Mouse (Mus musculus) limb, embryonic 14.5 days (tissue): ENCODE measurements around the gene Sbf1. TPM values are rescaled to one million over a fixed set of nuclear protein-coding genes. Genes with fewer than 3 reads are reported as not detected.

Experiments
- ATAC-seq: fragments of 200-750 bp; cut with Nextera tagmentation; 2 replicates; pipeline ENCODE4 v1.8.0; 2017; ENCODE audit warnings: low read depth, moderate number of reproducible peaks, moderate TSS enrichment; ENCODE audit not compliant: low FRiP score
- DNase-seq: peaks from one replicate; pipeline ENCODE4 v3.0.0-alpha.2; 2015; ENCODE audit warnings: low spot score
- H3K27ac ChIP-seq: fragments of 300-500 bp; sonication (generic); replicated peaks from 2 replicates; pipeline ENCODE4 v1.5.1; 2014; ENCODE audit warnings: low read depth, mild to moderate bottlenecking, low read length, moderate library complexity, mixed read lengths
- H3K27me3 ChIP-seq: fragments of 300-500 bp; sonication (generic); 2 replicates; pipeline ENCODE4 v1.6.1; 2014; ENCODE audit warnings: low read length, mixed read lengths; ENCODE audit not compliant: control insufficient read depth, insufficient read depth
- H3K36me3 ChIP-seq: fragments of 300-500 bp; sonication (generic); 2 replicates; pipeline ENCODE4 v1.6.1; 2014; ENCODE audit warnings: mild to moderate bottlenecking, low read length, moderate library complexity, mixed read lengths; ENCODE audit not compliant: control insufficient read depth, insufficient read depth
- H3K4me1 ChIP-seq: fragments of 300-500 bp; sonication (generic); 2 replicates; pipeline ENCODE4 v1.6.1; 2014; ENCODE audit warnings: antibody characterized with exemption, low read length, mixed read lengths; ENCODE audit not compliant: control insufficient read depth, insufficient read depth
- H3K4me2 ChIP-seq: fragments of 300-500 bp; sonication (generic); replicated peaks from 2 replicates; pipeline ENCODE4 v1.6.1; 2014; ENCODE audit warnings: low read depth, mild to moderate bottlenecking, low read length, moderate library complexity; ENCODE audit not compliant: severe bottlenecking
- H3K4me3 ChIP-seq: fragments of 300-500 bp; sonication (generic); replicated peaks from 2 replicates; pipeline ENCODE4 v1.5.1; 2014; ENCODE audit warnings: low read length
- H3K9ac ChIP-seq: fragments of 300-500 bp; sonication (generic); 2 replicates; pipeline ENCODE4 v1.6.1; 2014; ENCODE audit warnings: mild to moderate bottlenecking, low read depth, low read length, moderate library complexity; ENCODE audit not compliant: severe bottlenecking
- H3K9me3 ChIP-seq: fragments of 300-500 bp; sonication (generic); 2 replicates; pipeline ENCODE4 v1.6.1; 2016; ENCODE audit warnings: low read length; ENCODE audit not compliant: control insufficient read depth
- POLR2A ChIP-seq: fragments of 200-500 bp; IDR thresholded peaks from 2 replicates; pipeline ENCODE4 v1.8.0; 2012; ENCODE audit warnings: inconsistent platforms, mild to moderate bottlenecking, moderate library complexity, borderline replicate concordance; ENCODE audit not compliant: insufficient read depth, insufficient read length; ENCODE audit errors: extremely low read depth
- WGBS: fragments of 180-500 bp; shearing (Covaris S2); extraction: QIAGEN DNeasy Blood & Tissue Kit; methylation state at CpG from one replicate; pipeline ENCODE4 v1.1.7; 2014; 5-methylcytosine and 5-hydroxymethylcytosine counted together
- polyA plus RNA-seq, 2 experiments: library from polyadenylated mRNA; depleted of rRNA in 1 of 2; stranded (reverse) in 1 of 2; unstranded in 1 of 2; fragments of >200 nt; fragmentation: Nextera tagmentation in 1 of 2; extraction: Ambion mirVana in 1 of 2; gene quantifications; 2 replicates each; pipeline versions ENCODE4 v1.2.1 to v1.2.3; 2012 to 2014

Sbf1 gene
- polyA plus RNA-seq, 2 experiments: 65.1 to 154 TPM

- 92% methylated on average over 3 of the region's 3 CpGs for WGBS
- DNase-seq: no peak
- H3K9ac ChIP-seq: no peak overlapping the region
- ATAC-seq: no peak
- no peak for TF ChIP-seq POLR2A
- no peak overlapping the region for H3K4me2 ChIP-seq
- H3K36me3 ChIP-seq: no peaks in the 10 kb centered on the region
- no peaks in the 10 kb centered on the region for H3K4me1 ChIP-seq
- H3K4me3 ChIP-seq: no peak overlapping the region
- no peaks in the 10 kb centered on the region for H3K9me3 ChIP-seq
- H3K27ac ChIP-seq: no peak overlapping the region
- H3K27me3 ChIP-seq: no peaks in the 10 kb centered on the region
These were observed 28.2 kb upstream of the Sbf1 start for GRCm38 (mm10) chr15:89343325-89343724.

DNA sequence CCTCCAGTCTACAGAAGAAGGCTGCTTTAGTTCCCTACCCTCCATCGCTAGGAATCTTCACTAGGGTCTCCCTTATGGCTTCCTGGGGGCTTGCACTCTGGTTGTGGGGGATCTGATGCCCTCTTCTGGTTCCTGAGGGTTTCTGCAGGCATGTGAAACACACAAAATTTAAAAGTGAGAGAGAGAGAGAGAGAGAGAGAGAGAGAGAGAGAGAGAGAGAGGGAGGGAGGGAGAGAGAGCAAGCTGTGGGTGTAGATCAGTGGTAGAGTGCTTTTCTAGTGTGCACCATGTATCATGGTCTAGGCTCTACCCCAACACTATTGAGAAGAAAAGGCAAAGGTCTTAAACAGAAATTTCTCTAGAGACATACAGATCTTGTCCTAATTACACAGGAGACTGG lies 26.6 kb upstream of the Sbf1 start:
- Histone ChIP-seq H3K36me3 (no peaks in the 10 kb centered on the region), H3K4me2 (no peak overlapping the region), H3K4me3 (no peak overlapping the region), H3K9ac (no peak overlapping the region), H3K9me3 (no peaks in the 10 kb centered on the region), H3K27me3 (no peaks in the 10 kb centered on the region), H3K27ac (no peak overlapping the region), H3K4me1 (no peaks in the 10 kb centered on the region)
- ATAC-seq: no peak
- 42% methylated on average over 1 of the region's 1 CpGs for WGBS
- TF ChIP-seq POLR2A: no peak
- no peak for DNase-seq

GRCm38 (mm10) chr15:89340136-89340535 lies 25.0 kb upstream of the Sbf1 start:
- Histone ChIP-seq H3K27me3 (no peaks in the 10 kb centered on the region), H3K9ac (no peak overlapping the region), H3K4me2 (no peak overlapping the region), H3K4me1 (no peaks in the 10 kb centered on the region), H3K4me3 (no peak overlapping the region), H3K9me3 (no peaks in the 10 kb centered on the region), H3K27ac (no peak overlapping the region), H3K36me3 (no peaks in the 10 kb centered on the region)
- DNase-seq (no peak), ATAC-seq (no peak)
- WGBS: 72% methylated on average over 3 of the region's 3 CpGs
- no peak for TF ChIP-seq POLR2A

GRCm38 (mm10) chr15:89339696-89340095 lies 24.6 kb upstream of the Sbf1 start:
- ATAC-seq (no peak), DNase-seq (no peak)
- no peaks in the 10 kb centered on the region for H3K9me3 ChIP-seq
- no peak overlapping the region for H3K9ac ChIP-seq
- TF ChIP-seq POLR2A: no peak
- no peak overlapping the region for H3K4me2 ChIP-seq
- no peak overlapping the region for H3K4me3 ChIP-seq
- H3K4me1 ChIP-seq: no peaks in the 10 kb centered on the region
- 91% methylated on average over 2 of the region's 2 CpGs for WGBS
- no peaks in the 10 kb centered on the region for H3K36me3 ChIP-seq
- H3K27me3 ChIP-seq: no peaks in the 10 kb centered on the region
- no peak overlapping the region for H3K27ac ChIP-seq

- H3K27ac ChIP-seq: no peak overlapping the region
- H3K9me3 ChIP-seq: no peaks in the 10 kb centered on the region
- no peaks in the 10 kb centered on the region for H3K27me3 ChIP-seq
- no peaks in the 10 kb centered on the region for H3K36me3 ChIP-seq
- H3K9ac ChIP-seq: no peak overlapping the region
- TF ChIP-seq POLR2A: no peak
- WGBS: 82% methylated on average over 14 of the region's 14 CpGs
- no peak overlapping the region for H3K4me3 ChIP-seq
- no peak for DNase-seq
- ATAC-seq: no peak
- no peak overlapping the region for H3K4me2 ChIP-seq
- no peaks in the 10 kb centered on the region for H3K4me1 ChIP-seq
These were observed 21.3 kb upstream of the Sbf1 start for GRCm38 (mm10) chr15:89336422-89336821.
